Mouse (Mus musculus) common myeloid progenitor, adult 5-6 weeks (primary cell): ENCODE measurements at regions not wholly inside any gene's neighbourhood (a gene's known extent, or its start where the extent isn't known, plus 50 kb on each side); places are given as distances from the start of the nearest gene placed in this dataset.
A peak's percentile ranks its signal among the peaks of the same experiment; 100 is the strongest.
"Not testable (repeated sequence)": the region's sequence is repeated elsewhere in the genome, so short reads cannot be mapped to it uniquely, and the experiment has no call there.

Source experiments
- ATAC-seq: replicated peaks from 2 replicates; pipeline ENCODE4 v1.8.0; 2016; ENCODE audit warnings: low read depth, mild to moderate bottlenecking, moderate TSS enrichment, inconsistent platforms; ENCODE audit not compliant: poor library complexity, severe bottlenecking

DNA sequence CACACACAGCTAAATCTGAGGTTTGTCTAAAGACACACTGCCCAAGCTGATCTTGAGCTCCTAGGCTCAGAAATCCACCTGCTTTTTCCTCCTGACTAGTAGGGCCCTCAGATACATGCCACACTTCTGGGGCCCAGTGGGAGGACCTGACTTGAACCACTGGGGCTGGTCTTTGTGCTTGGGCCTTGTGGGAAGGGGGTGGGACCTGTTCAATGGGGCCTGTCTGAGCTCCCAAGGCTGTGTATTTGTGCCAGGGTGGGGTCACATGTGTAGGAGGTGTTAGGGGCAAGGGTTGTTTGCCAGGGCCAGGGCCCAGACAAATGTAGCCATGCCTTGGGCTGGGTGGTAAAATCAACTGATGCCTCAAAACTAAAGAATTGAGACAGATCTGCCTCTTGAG lies 56.8 kb downstream of the Gm8765 start:
- not testable (repeated sequence) for ATAC-seq

DNA sequence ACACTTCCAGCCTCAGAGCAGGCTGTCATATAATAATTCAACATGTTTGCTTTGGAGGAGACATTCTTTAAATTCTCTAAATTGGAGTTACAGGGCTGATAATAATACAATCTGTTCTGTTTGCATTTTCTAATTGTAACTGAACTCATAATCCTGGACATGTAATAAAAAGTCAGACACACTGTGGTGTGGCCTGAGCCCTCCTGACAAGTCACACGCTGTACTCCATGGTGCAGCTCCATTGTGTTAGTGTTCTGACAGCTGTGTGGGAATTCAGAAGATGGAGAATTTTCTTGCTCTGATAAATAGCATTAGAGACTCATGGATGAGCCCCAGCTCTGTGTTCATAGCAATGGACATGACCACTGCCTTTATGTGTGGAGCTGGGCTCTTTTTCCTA lies 58.2 kb downstream of the Gm8765 start:
- ATAC-seq, result not testable (repeated sequence)

DNA sequence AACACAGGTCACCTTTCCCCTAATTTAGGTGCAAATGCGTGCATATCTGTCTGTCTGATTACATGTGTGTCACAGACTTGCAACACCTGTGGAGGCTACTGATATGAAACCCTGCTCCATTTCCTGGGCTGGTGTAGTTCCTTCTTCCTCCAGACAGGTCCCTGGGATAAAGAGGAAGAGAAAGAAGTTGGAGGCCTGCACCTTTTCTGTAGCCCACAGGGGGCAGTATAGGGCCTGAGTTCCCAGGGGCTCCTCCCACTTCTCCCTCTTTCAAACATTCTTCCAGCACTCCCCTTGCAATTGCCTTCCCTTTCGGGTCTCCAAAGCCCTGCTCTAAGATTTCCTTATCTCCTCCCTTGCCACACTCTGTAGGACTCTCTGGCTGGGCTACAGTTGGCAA lies 66.5 kb downstream of the Gm8765 start:
- ATAC-seq, result no peak

DNA sequence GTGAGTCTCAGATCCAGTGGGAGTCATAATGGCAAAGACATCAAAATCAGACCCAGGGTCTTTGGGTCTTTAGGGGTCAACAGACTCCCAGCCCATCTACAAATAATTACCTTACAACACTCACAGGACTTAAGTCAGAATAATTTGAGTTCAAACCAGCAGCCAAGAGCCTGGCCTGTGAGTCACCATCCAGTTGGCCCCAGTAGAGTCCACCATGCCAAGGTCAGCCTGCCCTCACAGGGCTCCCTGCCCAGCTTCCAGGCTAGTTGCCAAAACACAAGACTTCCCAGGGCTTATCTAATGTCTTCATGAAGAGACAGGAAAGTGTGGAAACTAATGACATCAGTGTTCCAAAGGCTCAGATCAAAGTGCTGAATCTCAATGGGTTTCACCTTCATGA lies 81.9 kb downstream of the Gm8765 start:
- ATAC-seq, result not testable (repeated sequence)

DNA sequence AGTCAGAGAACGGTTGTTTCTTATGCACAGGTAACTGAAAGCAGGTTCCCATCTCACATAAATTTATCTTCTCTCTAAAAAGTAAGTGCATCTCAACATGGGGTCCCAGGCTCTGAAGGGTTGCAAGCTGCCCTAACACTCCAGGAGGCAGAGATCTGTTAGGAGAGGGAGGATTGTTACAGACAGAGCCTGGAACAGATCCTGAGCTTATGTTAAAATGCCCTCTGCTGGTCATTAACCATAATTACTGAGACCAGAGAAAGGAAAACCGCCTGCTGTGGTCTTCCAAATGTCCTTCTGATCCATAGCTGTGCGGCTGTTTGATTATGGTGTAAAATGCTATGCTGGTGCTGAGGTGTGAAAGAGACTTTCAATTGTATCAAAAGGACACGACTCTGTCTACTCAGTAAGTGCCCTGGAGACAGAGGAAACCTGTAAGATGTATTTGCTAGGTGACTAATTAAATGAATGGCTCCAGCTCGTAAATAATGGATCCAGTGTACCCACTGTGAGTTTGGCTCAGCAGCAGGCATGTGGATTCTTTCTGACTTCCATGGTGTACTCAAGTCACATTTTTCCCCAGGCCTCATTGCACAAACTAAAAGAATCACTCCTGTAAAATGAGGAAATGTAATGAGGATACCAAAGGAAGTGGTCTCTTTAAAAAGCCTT lies 131.9 kb downstream of the Gm8765 start:
- peak; percentile 56; the same call in 1 of the 2 replicates for ATAC-seq
